Mouse (Mus musculus) inflammation-experienced regulatory T-cells, adult 6 months (primary cell): ENCODE results near the gene Gna12. TPM values are rescaled to one million over a fixed set of nuclear protein-coding genes. Genes with fewer than 3 reads are reported as not detected.

Experiments used
- ATAC-seq: one replicate; pipeline ENCODE4 v1.8.0; 2017
- polyA plus RNA-seq, 3 experiments: library from polyadenylated mRNA; unstranded; fragments of 100-300 nt; shearing (Covaris generic); gene quantifications; one replicate each; pipeline ENCODE4 v1.2.1; 2017

The Gna12 gene
- polyA plus RNA-seq, 3 experiments from 2014 or later = 2.1 to 6.0 (median 5.9) TPM

GRCm38 (mm10) chr5:140827413-140827812 lies 2.8 kb downstream of the Gna12 start:
- ATAC-seq = no peak

- ATAC-seq = no peak
Observed at GRCm38 (mm10) chr5:140826796-140827195, 3.4 kb downstream of the Gna12 start.

GRCm38 (mm10) chr5:140826118-140826517 lies 4.1 kb downstream of the Gna12 start:
- no peak for ATAC-seq

GRCm38 (mm10) chr5:140824126-140824525 lies 6.1 kb downstream of the Gna12 start:
- no peak for ATAC-seq

- ATAC-seq = no peak
Observed at GRCm38 (mm10) chr5:140823386-140823785, 6.8 kb downstream of the Gna12 start.

- no peak for ATAC-seq
Observed at GRCm38 (mm10) chr5:140821951-140822350, 8.3 kb downstream of the Gna12 start.

GRCm38 (mm10) chr5:140820539-140820938 lies 9.7 kb downstream of the Gna12 start:
- no peak for ATAC-seq

- ATAC-seq = no peak
Observed at GRCm38 (mm10) chr5:140819594-140819993, 10.6 kb downstream of the Gna12 start.

GRCm38 (mm10) chr5:140818482-140819076 lies 11.7 kb downstream of the Gna12 start:
- ATAC-seq = peak; percentile 21

GRCm38 (mm10) chr5:140816950-140817568 lies 13.2 kb downstream of the Gna12 start:
- no peak for ATAC-seq

GRCm38 (mm10) chr5:140816008-140816407 lies 14.2 kb downstream of the Gna12 start:
- no peak for ATAC-seq

- no peak for ATAC-seq
Observed at GRCm38 (mm10) chr5:140815059-140815728, 15.0 kb downstream of the Gna12 start.

- no peak for ATAC-seq
Observed at GRCm38 (mm10) chr5:140814403-140814802, 15.8 kb downstream of the Gna12 start.

GRCm38 (mm10) chr5:140812699-140813098 lies 17.5 kb downstream of the Gna12 start:
- no peak for ATAC-seq

GRCm38 (mm10) chr5:140812063-140812462 lies 18.2 kb downstream of the Gna12 start:
- no peak for ATAC-seq

GRCm38 (mm10) chr5:140811390-140811789 lies 18.8 kb downstream of the Gna12 start:
- ATAC-seq = no peak

- no peak for ATAC-seq
Observed at GRCm38 (mm10) chr5:140806939-140807338, 23.3 kb downstream of the Gna12 start.

- ATAC-seq = no peak
Observed at GRCm38 (mm10) chr5:140806252-140806651, 24.0 kb downstream of the Gna12 start.

GRCm38 (mm10) chr5:140801782-140802181 lies 28.4 kb downstream of the Gna12 start:
- ATAC-seq = no peak

- ATAC-seq = no peak
Observed at GRCm38 (mm10) chr5:140800288-140800923, 29.8 kb downstream of the Gna12 start.

GRCm38 (mm10) chr5:140799190-140799589 lies 31.0 kb downstream of the Gna12 start:
- no peak for ATAC-seq

GRCm38 (mm10) chr5:140798775-140799174 lies 31.5 kb downstream of the Gna12 start:
- peak; percentile 76 for ATAC-seq

GRCm38 (mm10) chr5:140798158-140798557 lies 32.1 kb downstream of the Gna12 start:
- ATAC-seq = peak; percentile 40

- no peak for ATAC-seq
Observed at GRCm38 (mm10) chr5:140796051-140796450, 34.2 kb downstream of the Gna12 start.
